ENCODE assay signal across 9 mouse cellular contexts in the genomic region with DNA sequence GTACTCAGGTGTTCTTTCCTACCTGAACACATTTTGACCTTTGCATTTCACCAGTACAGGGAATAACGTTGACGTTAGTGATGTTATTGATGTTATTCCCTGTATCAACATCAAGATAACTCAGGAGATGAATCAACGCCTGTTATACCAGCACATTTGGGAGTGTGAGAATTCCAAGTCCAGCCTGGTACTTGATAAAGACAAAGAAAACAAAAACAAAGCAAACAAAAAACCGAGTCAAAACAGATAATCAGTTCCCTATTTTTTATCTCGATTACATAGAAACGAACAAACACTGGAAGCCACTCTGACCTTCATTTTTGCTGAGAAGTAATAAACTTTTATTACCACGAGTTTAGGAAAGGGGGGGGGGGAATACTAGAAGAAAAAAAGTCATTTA. TPM values are rescaled to one million over a fixed set of nuclear protein-coding genes. Genes with fewer than 3 reads are reported as not detected.
A peak's percentile ranks its signal among the peaks of the same experiment; 100 is the strongest.
DNase-seq lines count a peak whose midpoint lies in the region; ATAC-seq and TF ChIP-seq lines count a peak whose summit lies in the region.
"Had no signal": no experiment of that assay in that cellular context is flagged by ENCODE, and none has a peak within 500 bp of the region (broad histone marks: within the 10 kb centered on the region; RNA-seq: fewer than 3 reads in every experiment).

No protein-coding gene starts in this region.

- H3K9me3 ChIP-seq in embryonic facial prominence, embryonic 12.5 days: no peaks in the 10 kb centered on the region
- H3K9me3 ChIP-seq in intestine, embryonic 15.5 days: no peaks in the 10 kb centered on the region

- no peak for ATAC-seq in embryonic facial prominence, embryonic 12.5 days (ENCODE audit: insufficient number of reproducible peaks, insufficient read depth, low FRiP score, low TSS enrichment)
- ATAC-seq in intestine, embryonic 15.5 days: no peak

- no peaks in the 10 kb centered on the region; the same call in 1 of the 2 replicates for H3K4me1 ChIP-seq in embryonic facial prominence, embryonic 12.5 days
- no peaks in the 10 kb centered on the region for H3K4me1 ChIP-seq in intestine, embryonic 15.5 days (replicated peaks)

- 61% methylated on average over 7 of the region's 7 CpGs for WGBS in embryonic facial prominence, embryonic 12.5 days
- WGBS in intestine, embryonic 15.5 days: 40% methylated on average over 7 of the region's 7 CpGs

- intact Hi-C loops in left cerebral cortex, adult 2 months (cut with DNase I): loop anchor here (2.0 to 5.0 kb wide), 2 partner anchors 64 to 138 kb away; partner anchors contain the start of genes Fam228b, Fkbp1b, Pfn4 and Wdcp
- intact Hi-C loops in left cerebral cortex, postnatal 10 days (cut with DNase I): no loop called here
- intact Hi-C loops in gastrocnemius, postnatal 36 days (cut with DNase I): loop anchor here (2.0 kb wide), 1 partner anchor 18 kb away; no protein-coding TSS in a partner anchor

- no peak overlapping the region for H3K27ac ChIP-seq in left cerebral cortex, adult 2 months
- H3K27ac ChIP-seq in embryonic facial prominence, embryonic 12.5 days: no peak overlapping the region
- no peak overlapping the region for H3K27ac ChIP-seq in intestine, embryonic 15.5 days

- DNase-seq in left cerebral cortex, adult 2 months (ENCODE audit: extremely low spot score in 1 of 2, low spot score in 2 of 2): no peak
- DNase-seq in left cerebral cortex, postnatal 10 days (ENCODE audit: extremely low spot score in 1 of 2, low spot score in 2 of 2): no peak
- peak; percentile 35 for DNase-seq in naive thymus-derived CD4-positive, alpha-beta T cell, adult 2 months (ENCODE audit: low read depth)
- DNase-seq in layer of hippocampus, postnatal 10 days (ENCODE audit: low spot score in 2 of 2): no peak
- no peak for DNase-seq in cerebellum, postnatal 10 days
- DNase-seq in gastrocnemius, postnatal 36 days: no peak
- DNase-seq: kidney, postnatal 14 days had no signal

- H3K4me2 ChIP-seq in embryonic facial prominence, embryonic 12.5 days (replicated peaks): peak overlapping the region; percentile 81
- H3K4me2 ChIP-seq in intestine, embryonic 15.5 days (replicated peaks): peak overlapping the region; percentile 90

- H3K27me3 ChIP-seq in embryonic facial prominence, embryonic 12.5 days: no peaks in the 10 kb centered on the region
- no peaks in the 10 kb centered on the region for H3K27me3 ChIP-seq in intestine, embryonic 15.5 days (replicated peaks)

- H3K4me3 ChIP-seq in left cerebral cortex, adult 2 months: peak overlapping the region; percentile 72
- H3K4me3 ChIP-seq in embryonic facial prominence, embryonic 12.5 days: peak overlapping the region; percentile 75
- H3K4me3 ChIP-seq in intestine, embryonic 15.5 days (replicated peaks): peak overlapping the region; percentile 79

- peak overlapping the region; percentile 83; the same call in 1 of the 2 replicates for H3K9ac ChIP-seq in embryonic facial prominence, embryonic 12.5 days
- H3K9ac ChIP-seq in intestine, embryonic 15.5 days: peak overlapping the region; percentile 80; the same call in 1 of the 2 replicates

- no peak for TF ChIP-seq CTCF in left cerebral cortex, adult 2 months (IDR thresholded peaks at IDR 0.05)

- H3K36me3 ChIP-seq in embryonic facial prominence, embryonic 12.5 days: no peaks in the 10 kb centered on the region
- no peaks in the 10 kb centered on the region for H3K36me3 ChIP-seq in intestine, embryonic 15.5 days

RNA-seq across cellular contexts. Expression of gene Ubxn2a, which starts 1.0 kb away (rescaled TPM):
- 10 to 100 TPM; 56.5 to 60.3 TPM for total RNA-seq in left cerebral cortex, adult 2 months (2021)
- total RNA-seq in left cerebral cortex, postnatal 10 days (2021): 10 to 100 TPM; 44.9 to 47.2 TPM
- 27.3 and 28.1 TPM in 2 replicates for polyA plus RNA-seq in embryonic facial prominence, embryonic 12.5 days (2016; fragmentation: Nextera tagmentation; extraction: Ambion mirVana)
- polyA plus RNA-seq in intestine, embryonic 15.5 days (2015; fragmentation: Nextera tagmentation; extraction: Ambion mirVana): 33.8 and 35.3 TPM in 2 replicates
- 10 to 100 TPM; 39.7 to 45.4 TPM for total RNA-seq in layer of hippocampus, postnatal 10 days (2021)
- 100 to 1,000 TPM in 1 of 2 experiments, 10 to 100 TPM in 1; 91.8 to 112 TPM for total RNA-seq in gastrocnemius, postnatal 36 days (2021)

RNA-seq across cellular contexts. Expression of gene Atad2b, which starts 10.7 kb away (rescaled TPM):
- 10 to 100 TPM; 32.6 to 37.9 TPM for total RNA-seq in left cerebral cortex, adult 2 months (2021)
- 10 to 100 TPM; 26.6 to 29.4 TPM for total RNA-seq in left cerebral cortex, postnatal 10 days (2021)
- 22.3 and 23.0 TPM in 2 replicates for polyA plus RNA-seq in embryonic facial prominence, embryonic 12.5 days (2016; fragmentation: Nextera tagmentation; extraction: Ambion mirVana)
- 7.7 and 9.4 TPM in 2 replicates for polyA plus RNA-seq in intestine, embryonic 15.5 days (2015; fragmentation: Nextera tagmentation; extraction: Ambion mirVana)
- 10 to 100 TPM; 30.6 to 32.3 TPM for total RNA-seq in layer of hippocampus, postnatal 10 days (2021)
- total RNA-seq in gastrocnemius, postnatal 36 days (2021): 10 to 100 TPM; 13.4 to 16.0 TPM

RNA-seq across cellular contexts. Expression of gene Mfsd2b, which starts 32.3 kb away (rescaled TPM):
- under 1 TPM; 0.75 to 0.93 TPM for total RNA-seq in left cerebral cortex, adult 2 months (2021)
- total RNA-seq in left cerebral cortex, postnatal 10 days (2021): under 1 TPM; 0.91 to 0.94 TPM
- polyA plus RNA-seq in embryonic facial prominence, embryonic 12.5 days (2016; fragmentation: Nextera tagmentation; extraction: Ambion mirVana): 2.9 and 4.2 TPM in 2 replicates
- 1.1 and 1.4 TPM in 2 replicates for polyA plus RNA-seq in intestine, embryonic 15.5 days (2015; fragmentation: Nextera tagmentation; extraction: Ambion mirVana)
- total RNA-seq in layer of hippocampus, postnatal 10 days (2021): under 1 TPM; 0.76 to 0.82 TPM
- total RNA-seq in gastrocnemius, postnatal 36 days (2021): under 1 TPM; 0.57 to 0.61 TPM
